Mouse (Mus musculus): ENCODE measurements around the gene Plscr4.

- no peak for TF ChIP-seq CTCF (IDR thresholded peaks at IDR 0.05; ENCODE audit: insufficient read depth, low read depth, low read length)
- no peak for TF ChIP-seq POLR2A (IDR thresholded peaks at IDR 0.05; ENCODE audit: insufficient read depth, low read depth, low read length)
These were observed 54.5 kb downstream of the Plscr4 start for GRCm38 (mm10) chr9:92511696-92512095.
